In genomic region chr13:26382154-26382553, GRCm38 (mm10) we compare ENCODE assay signal across 23 mouse cellular contexts.
DNase-seq lines count a peak whose midpoint lies in the region; ATAC-seq and TF ChIP-seq lines count a peak whose summit lies in the region.
"Had no signal": no experiment of that assay in that cellular context is flagged by ENCODE, and none has a peak within 500 bp of the region (broad histone marks: within the 10 kb centered on the region; RNA-seq: fewer than 3 reads in every experiment).

No protein-coding gene starts in this region.

- no peaks in the 10 kb centered on the region for H3K9me3 ChIP-seq in hindbrain, postnatal 0 days (ENCODE audit: low read length)
- H3K9me3 ChIP-seq in hindbrain, embryonic 13.5 days, result no peaks in the 10 kb centered on the region
- H3K9me3 ChIP-seq: embryonic facial prominence, embryonic 12.5 days; forebrain, embryonic 15.5 days; heart, embryonic 15.5 days; lung, embryonic 15.5 days; midbrain, embryonic 12.5 days had no signal

- no peaks in the 10 kb centered on the region for H3K79me3 ChIP-seq in C2C12 (ENCODE audit: low read depth)

- H3K36me3 ChIP-seq in hindbrain, postnatal 0 days (ENCODE audit: insufficient read depth, low read length), result no peaks in the 10 kb centered on the region
- no peaks in the 10 kb centered on the region for H3K36me3 ChIP-seq in hindbrain, embryonic 13.5 days
- no peaks in the 10 kb centered on the region for H3K36me3 ChIP-seq in C2C12 (ENCODE audit: control insufficient read depth, insufficient read depth)
- H3K36me3 ChIP-seq: embryonic facial prominence, embryonic 12.5 days; forebrain, embryonic 15.5 days; heart, embryonic 15.5 days; lung, embryonic 15.5 days; midbrain, embryonic 12.5 days had no signal

- peak; percentile 3 to 7 for DNase-seq in cerebellum, postnatal 14 days
- no peak for DNase-seq in cerebellum, adult 9-10 months
- peak; percentile 9 for DNase-seq in hindbrain, postnatal 0 days (ENCODE audit: low spot score)
- peak; percentile 5 to 8 for DNase-seq in layer of hippocampus, adult 8-10 months (ENCODE audit: low spot score in 2 of 2)
- no peak for DNase-seq in kidney, postnatal 14 days
- DNase-seq in gastrocnemius, postnatal 25 days, result no peak
- DNase-seq: adrenal gland, postnatal 36 days; cerebellum, adult 8-10 months; heart, adult 18-20 months; kidney, adult 2 months; kidney, postnatal 10 days; thymus, postnatal 14 days had no signal

- no peak overlapping the region for H3K27ac ChIP-seq in hindbrain, postnatal 0 days
- H3K27ac ChIP-seq in hindbrain, embryonic 13.5 days, result no peak overlapping the region
- H3K27ac ChIP-seq: embryonic facial prominence, embryonic 12.5 days; forebrain, embryonic 15.5 days; heart, embryonic 15.5 days; liver, embryonic 14.5 days; lung, embryonic 15.5 days; macrophage; midbrain, embryonic 12.5 days had no signal

- WGBS in hindbrain, postnatal 0 days, result 71% methylated on average over 2 of the region's 2 CpGs
- 72% methylated on average over 2 of the region's 2 CpGs for WGBS in hindbrain, embryonic 13.5 days

- H3K9ac ChIP-seq in hindbrain, postnatal 0 days (replicated peaks; ENCODE audit: low read length), result no peak overlapping the region
- no peak overlapping the region for H3K9ac ChIP-seq in hindbrain, embryonic 13.5 days
- H3K9ac ChIP-seq: embryonic facial prominence, embryonic 12.5 days; forebrain, embryonic 15.5 days; heart, embryonic 15.5 days; liver, embryonic 14.5 days; lung, embryonic 15.5 days; midbrain, embryonic 12.5 days had no signal

- no peak overlapping the region for H3K4me2 ChIP-seq in hindbrain, postnatal 0 days (ENCODE audit: low read depth, low read length)
- H3K4me2 ChIP-seq in hindbrain, embryonic 13.5 days, result no peak overlapping the region
- H3K4me2 ChIP-seq: embryonic facial prominence, embryonic 12.5 days; forebrain, embryonic 15.5 days; heart, embryonic 15.5 days; lung, embryonic 15.5 days; midbrain, embryonic 12.5 days had no signal

- no peak for TF ChIP-seq CTCF in hindbrain, postnatal 0 days (IDR thresholded peaks at IDR 0.05; ENCODE audit: low read depth)
- no peak for TF ChIP-seq CTCF in C2C12 (IDR thresholded peaks at IDR 0.05; ENCODE audit: control insufficient read depth, insufficient read depth, insufficient read length)

- no peaks in the 10 kb centered on the region for H3K79me2 ChIP-seq in C2C12 (ENCODE audit: control insufficient read depth, insufficient read depth)

- no peak for ATAC-seq in hindbrain, postnatal 0 days
- ATAC-seq in hindbrain, embryonic 13.5 days (ENCODE audit: low FRiP score), result no peak
- ATAC-seq: forebrain, embryonic 15.5 days; inflammation-experienced regulatory T-cells, adult 6 months had no signal

- no peaks in the 10 kb centered on the region for H3K27me3 ChIP-seq in hindbrain, postnatal 0 days (ENCODE audit: insufficient read depth, low read length)
- no peaks in the 10 kb centered on the region for H3K27me3 ChIP-seq in hindbrain, embryonic 13.5 days
- no peaks in the 10 kb centered on the region for H3K27me3 ChIP-seq in C2C12 (ENCODE audit: control insufficient read depth, insufficient read depth, insufficient read length)
- H3K27me3 ChIP-seq: CH12.LX; embryonic facial prominence, embryonic 12.5 days; forebrain, embryonic 15.5 days; heart, embryonic 15.5 days; lung, embryonic 15.5 days; midbrain, embryonic 12.5 days had no signal

- no peak overlapping the region for H3ac ChIP-seq in C2C12 (ENCODE audit: control insufficient read depth, insufficient read length, low read depth)

- no peaks in the 10 kb centered on the region; the same call in 1 of the 2 replicates for H3K4me1 ChIP-seq in hindbrain, postnatal 0 days (ENCODE audit: insufficient read depth, low read length)
- H3K4me1 ChIP-seq in hindbrain, embryonic 13.5 days (replicated peaks), result no peaks in the 10 kb centered on the region
- H3K4me1 ChIP-seq: embryonic facial prominence, embryonic 12.5 days; forebrain, embryonic 15.5 days; midbrain, embryonic 12.5 days had no signal

- no peak overlapping the region for H3K4me3 ChIP-seq in hindbrain, postnatal 0 days (ENCODE audit: low read length)
- no peak overlapping the region for H3K4me3 ChIP-seq in hindbrain, embryonic 13.5 days
- no peak overlapping the region for H3K4me3 ChIP-seq in C2C12 (ENCODE audit: insufficient read depth, poor library complexity, severe bottlenecking)
- H3K4me3 ChIP-seq: embryonic facial prominence, embryonic 12.5 days; forebrain, embryonic 15.5 days; heart, embryonic 15.5 days; lung, embryonic 15.5 days; midbrain, embryonic 12.5 days had no signal

TF ChIP-seq in C2C12, 6 proteins besides CTCF, POLR2A, EP300 and RAD21:
- TF ChIP-seq MYOG (IDR thresholded peaks at IDR 0.05; ENCODE audit: control insufficient read depth, extremely low read depth, insufficient read length) (no peak), MAX (IDR thresholded peaks at IDR 0.05) (no peak), USF1 (IDR thresholded peaks at IDR 0.05; ENCODE audit: low read depth) (no peak), FOSL1 (IDR thresholded peaks at IDR 0.05; ENCODE audit: insufficient read depth, low read length, poor library complexity, severe bottlenecking) (no peak), CEBPB (IDR thresholded peaks at IDR 0.05; ENCODE audit: low read depth) (no peak), MYOD1 (IDR thresholded peaks at IDR 0.05; ENCODE audit: control insufficient read depth, insufficient read length, low read depth) (peak; percentile 13)

Comparison
In these comparisons a context has a peak if more than half of its experiments do, and no peak if none do; other contexts are left out.
1. DNase-seq: peak in cerebellum, postnatal 14 days (2 of 2), hindbrain, postnatal 0 days (single experiment) and layer of hippocampus, adult 8-10 months (2 of 2); none in cerebellum, adult 9-10 months (single experiment), kidney, postnatal 14 days (single experiment) and gastrocnemius, postnatal 25 days (single experiment).